8 mouse cellular contexts compared by ENCODE assay signal in the genomic region with DNA sequence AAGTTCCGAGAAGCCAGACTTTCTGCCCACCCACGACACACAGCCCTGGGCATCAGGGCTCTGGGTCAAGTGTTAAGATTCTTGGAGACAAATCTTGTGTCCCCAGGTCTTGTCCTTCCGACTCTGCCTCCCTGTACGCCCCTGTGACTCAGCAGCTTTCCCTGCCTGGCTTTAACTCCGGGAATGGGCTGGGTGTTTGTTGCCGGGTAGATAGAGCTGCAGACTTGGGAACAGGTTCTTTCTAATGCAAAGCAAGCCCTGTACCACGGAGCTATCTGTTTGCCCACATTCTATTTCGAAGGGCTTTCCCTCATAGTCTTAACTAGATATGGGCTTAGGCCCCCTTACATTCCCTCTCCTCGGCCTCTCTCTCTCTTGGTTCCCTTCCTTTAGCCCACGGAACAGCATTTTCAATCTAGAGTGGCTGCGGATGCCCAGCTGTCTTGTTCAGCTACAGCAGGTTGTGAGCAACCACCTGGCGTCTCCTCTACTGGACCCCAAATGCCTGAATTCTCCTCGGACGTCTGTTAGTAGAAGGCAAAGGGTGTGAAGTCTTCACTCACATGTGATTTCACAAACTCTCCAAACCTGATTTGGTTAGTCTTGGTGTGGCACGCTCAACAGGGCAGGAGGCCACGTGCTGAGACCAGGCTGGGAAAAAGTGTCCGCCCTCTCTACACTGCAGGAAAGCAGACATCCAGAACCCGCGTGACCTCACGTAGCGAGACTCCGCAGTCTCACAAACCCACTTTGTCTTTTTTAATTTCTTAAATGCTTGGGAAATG. TPM values are rescaled to one million over a fixed set of nuclear protein-coding genes. Genes with fewer than 3 reads are reported as not detected.
DNase-seq lines count a peak whose midpoint lies in the region; ATAC-seq lines count a peak whose summit lies in the region.

No protein-coding gene starts in this region.

- ATAC-seq in megakaryocyte-erythroid progenitor cell, adult 5-6 weeks (replicated peaks; ENCODE audit: low FRiP score, low TSS enrichment, poor library complexity, severe bottlenecking), result peak; percentile 33

- peak; percentile 89 for DNase-seq in kidney, adult 11 months
- no peak for DNase-seq in kidney, adult 18-20 months
- peak; percentile 37 for DNase-seq in c-Kit-negative CD71-positive TER-119-positive erythroid progenitor cells, embryonic 14.5 days (ENCODE audit: low read depth, low spot score)
- peak; percentile 53 for DNase-seq in heart, adult 8-10 months (ENCODE audit: low spot score)
- DNase-seq in kidney, postnatal 36 days, result peak; percentile 76 to 85
- no peak for DNase-seq in spleen, postnatal 10 days (ENCODE audit: low spot score in 2 of 2)
- DNase-seq in adrenal gland, adult 2 months, result no peak

RNA-seq across cellular contexts. Expression of gene Vdac1, which starts 0.8 kb away (rescaled TPM):
- 1,000 to 10,000 TPM; 1,103 to 1,162 (median 1,146) TPM for total RNA-seq in heart, adult 8-10 months (2022)
- 192 and 199 TPM in 2 replicates for total RNA-seq in megakaryocyte-erythroid progenitor cell, adult 5-6 weeks (2014; fragmentation: Nextera tagmentation)
- 232 and 301 TPM in 2 replicates for total RNA-seq in megakaryocyte-erythroid progenitor cell, adult 5-6 weeks (2017)
- total RNA-seq in adrenal gland, adult 2 months (2021), result 100 to 1,000 TPM; 353 to 458 TPM
- polyA plus RNA-seq in adrenal gland, adult 2 months (2012; rRNA removed), result 52.6 and 60.1 TPM in 2 replicates

RNA-seq across cellular contexts. Expression of gene 9530068E07Rik, which starts 36.4 kb away (rescaled TPM):
- 10 to 100 TPM; 69.8 to 70.9 (median 70.0) TPM for total RNA-seq in heart, adult 8-10 months (2022)
- total RNA-seq in megakaryocyte-erythroid progenitor cell, adult 5-6 weeks (2014; fragmentation: Nextera tagmentation), result 49.7 and 60.7 TPM in 2 replicates
- total RNA-seq in megakaryocyte-erythroid progenitor cell, adult 5-6 weeks (2017), result 51.1 and 58.3 TPM in 2 replicates
- total RNA-seq in adrenal gland, adult 2 months (2021), result 100 to 1,000 TPM; 142 to 144 TPM
- polyA plus RNA-seq in adrenal gland, adult 2 months (2012; rRNA removed), result 241 and 242 TPM in 2 replicates

Comparison
In these comparisons a context has a peak if more than half of its experiments do, and no peak if none do; other contexts are left out.
1. DNase-seq: peak in kidney, adult 11 months (single experiment), c-Kit-negative CD71-positive TER-119-positive erythroid progenitor cells, embryonic 14.5 days (single experiment), heart, adult 8-10 months (single experiment) and kidney, postnatal 36 days (2 of 2); none in kidney, adult 18-20 months (single experiment), spleen, postnatal 10 days (0 of 2) and adrenal gland, adult 2 months (single experiment).